ENCODE assay signal across 1 mouse cellular context in the genomic region with DNA sequence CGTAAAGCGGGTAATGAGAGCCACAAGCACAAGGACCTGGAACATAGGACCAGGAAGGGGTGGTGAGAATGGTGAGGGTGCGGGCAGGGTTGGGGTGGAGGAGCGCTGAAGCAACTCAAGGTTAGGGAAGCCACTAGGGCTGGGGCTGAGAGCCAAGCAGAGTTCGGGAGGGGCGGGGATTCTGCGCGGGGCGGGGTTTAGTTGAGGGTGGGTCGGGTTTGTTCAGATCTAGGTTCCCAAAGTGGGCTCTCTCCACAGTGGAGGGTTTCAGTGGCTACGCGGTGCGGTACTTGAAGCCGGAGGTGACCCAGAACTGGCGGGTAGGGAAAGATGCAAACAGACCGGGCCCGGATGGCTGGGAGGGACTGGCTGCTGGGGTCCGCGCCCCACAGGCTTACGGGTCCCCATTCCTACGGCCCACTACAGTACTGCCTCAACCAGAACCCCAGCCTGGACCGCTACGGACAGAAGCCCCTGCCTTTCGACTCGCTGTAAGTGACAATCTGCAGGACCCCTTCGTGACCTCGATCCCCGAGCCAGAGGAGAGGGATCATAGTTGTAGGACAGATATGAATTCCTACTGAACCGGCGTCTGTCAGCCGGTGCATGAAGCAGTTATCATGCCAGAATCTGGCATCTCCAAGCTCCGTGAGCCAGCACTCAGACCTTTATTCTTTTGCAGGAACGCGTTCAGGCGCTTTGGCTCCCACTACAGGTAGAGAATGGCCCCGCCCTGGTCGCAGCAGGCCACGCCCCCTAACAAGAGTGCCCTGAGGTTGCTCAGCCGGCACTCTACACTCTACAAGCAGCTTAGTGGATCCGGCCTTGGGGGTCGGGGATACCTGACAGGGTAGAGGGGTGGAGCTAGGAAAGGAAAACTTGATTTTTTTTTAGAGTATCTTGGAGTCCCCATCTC.
TF ChIP-seq lines count a peak whose summit lies in the region.

No protein-coding gene starts in this region.

TF ChIP-seq in CH12.LX, 34 proteins besides CTCF, POLR2A, EP300 and RAD21:
- TF ChIP-seq SMC3 (IDR thresholded peaks at IDR 0.05; ENCODE audit: low read depth, low read length) (no peak), MAFK (IDR thresholded peaks at IDR 0.05; ENCODE audit: insufficient replicate concordance, low read length) (no peak), UBTF (IDR thresholded peaks at IDR 0.05; ENCODE audit: low read depth, low read length) (no peak), CHD2 (IDR thresholded peaks at IDR 0.05; ENCODE audit: low read length) (no peak), CHD1 (IDR thresholded peaks at IDR 0.05; ENCODE audit: low read depth, low read length) (no peak), HCFC1 (IDR thresholded peaks at IDR 0.05; ENCODE audit: low read depth, low read length) (no peak), MAZ (IDR thresholded peaks at IDR 0.05; ENCODE audit: low read depth, low read length) (no peak), ZMIZ1 (IDR thresholded peaks at IDR 0.05; ENCODE audit: low read depth, low read length) (no peak), NELFE (IDR thresholded peaks at IDR 0.05; ENCODE audit: low read depth, low read length) (no peak), BHLHE40 (IDR thresholded peaks at IDR 0.05; ENCODE audit: low read depth, low read length) (no peak), NRF1 (IDR thresholded peaks at IDR 0.05; ENCODE audit: low read depth, low read length) (no peak), USF1 (IDR thresholded peaks at IDR 0.05; ENCODE audit: low read depth, low read length) (no peak), ZNF384 (IDR thresholded peaks at IDR 0.05; ENCODE audit: low read depth, low read length) (no peak), TBP (conservative IDR thresholded peaks at IDR 0.05; ENCODE audit: low read depth, low read length) (no peak), ZKSCAN1 (IDR thresholded peaks at IDR 0.05; ENCODE audit: borderline replicate concordance, low read depth, low read length) (no peak)
TF ChIP-seq in CH12.LX: peak in this region for 0.
